Mouse (Mus musculus): ENCODE data around the gene Dhrs1.
A peak's percentile ranks its signal among the peaks of the same experiment; 100 is the strongest.

Gene Dhrs1

GRCm38 (mm10) chr14:55762001-55762821 is 16.7 kb upstream of the Dhrs1 start:
- peak; percentile 67 for DNase-seq

- no peak for DNase-seq
Observed at GRCm38 (mm10) chr14:55761163-55761562, 15.7 kb upstream of the Dhrs1 start, which contains the start of gene Ltb4r2. TSS of gene Ltb4r2 (plus strand) at chr14:55761428.

DNA sequence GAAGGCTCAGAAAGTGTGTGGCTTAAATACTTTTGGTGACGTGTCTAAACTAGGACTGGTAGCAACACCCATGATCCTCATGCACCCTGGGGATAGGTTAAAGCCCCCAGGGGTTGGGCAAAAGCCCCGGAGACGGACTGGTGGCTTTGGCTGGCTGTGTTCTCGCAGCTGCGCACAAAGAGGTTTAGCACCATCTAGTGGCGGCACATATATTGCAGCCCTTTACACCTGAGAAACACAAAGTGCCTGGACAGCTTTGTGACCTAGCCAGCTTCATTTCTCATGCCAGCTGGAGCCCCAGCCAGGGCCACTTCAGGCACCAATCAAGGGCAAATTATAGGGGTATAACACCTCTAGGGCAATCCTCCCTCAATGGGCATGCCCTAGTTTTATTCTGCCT is 14.7 kb upstream of the Dhrs1 start:
- peak; percentile 88 for DNase-seq

DNA sequence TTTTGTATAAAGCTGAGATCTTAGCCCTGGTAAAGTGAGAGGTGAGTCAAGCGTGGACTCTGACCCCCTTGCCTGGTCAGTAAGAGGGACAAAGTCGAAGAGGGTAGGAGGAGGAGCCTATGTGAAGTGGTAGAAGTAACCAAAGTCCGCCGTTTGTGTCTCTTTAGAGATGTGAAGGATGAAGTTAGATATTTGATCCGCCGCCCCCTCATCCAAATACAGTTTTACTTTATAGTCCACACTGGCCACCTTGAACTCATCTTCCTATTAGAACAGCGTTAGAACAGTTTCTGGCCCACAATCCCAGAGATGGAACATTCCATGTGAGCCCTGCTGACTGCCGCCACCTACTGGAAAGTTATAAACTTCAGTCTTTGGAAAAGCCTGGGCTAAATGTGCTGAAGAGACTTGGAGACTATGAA is 12.9 kb upstream of the Dhrs1 start, which contains the start of gene Cideb:
Gene Cideb, minus strand, starts transcription at position 96 of the 422 bp plus-strand sequence.
- peak; percentile 34 for DNase-seq

- no peak for DNase-seq
Observed at GRCm38 (mm10) chr14:55757566-55757965, 12.1 kb upstream of the Dhrs1 start.

DNA sequence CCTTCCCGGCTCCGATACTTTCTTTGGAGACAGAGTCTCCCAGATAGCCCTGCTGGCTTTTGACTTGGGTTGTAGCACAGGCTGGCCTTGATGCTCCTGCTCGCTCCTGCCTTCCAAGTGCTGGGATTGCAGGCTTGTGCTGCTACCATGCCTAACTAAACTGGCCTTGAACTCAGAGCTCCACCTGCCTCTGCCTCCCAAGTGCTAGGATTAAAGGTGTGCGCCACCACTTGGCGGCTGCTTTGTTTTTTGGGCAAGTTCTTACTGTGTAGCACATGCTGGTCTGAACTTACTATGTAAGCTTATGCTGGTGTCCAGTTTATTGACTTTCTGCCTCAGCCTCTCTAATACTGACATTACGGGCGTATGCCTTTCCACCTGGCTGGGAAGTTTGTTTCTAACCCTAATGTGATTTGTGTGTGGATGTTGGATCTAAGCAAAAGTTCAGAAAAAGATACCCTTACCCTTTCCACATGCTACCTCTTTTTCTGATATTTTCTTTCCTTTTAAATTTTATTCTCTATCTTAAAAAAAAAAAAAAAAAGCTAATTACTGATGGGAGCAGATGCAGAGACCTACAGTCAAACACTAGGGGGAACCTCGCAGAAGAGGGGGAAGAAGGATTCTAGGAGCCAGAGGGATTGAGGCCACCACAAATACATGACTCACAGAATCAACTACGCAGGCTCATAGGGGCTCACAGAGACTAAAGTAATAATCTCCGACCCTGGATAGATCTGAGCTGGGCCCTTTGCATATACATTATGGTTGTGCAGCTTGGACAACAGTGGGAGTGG is 1.8 kb upstream of the Dhrs1 start:
- no peak for DNase-seq

GRCm38 (mm10) chr14:55745861-55746237 is 359 bp upstream of the Dhrs1 start:
- no peak for DNase-seq

GRCm38 (mm10) chr14:55743711-55744110 is 1.8 kb downstream of the Dhrs1 start:
- peak; percentile 90 for DNase-seq

DNA sequence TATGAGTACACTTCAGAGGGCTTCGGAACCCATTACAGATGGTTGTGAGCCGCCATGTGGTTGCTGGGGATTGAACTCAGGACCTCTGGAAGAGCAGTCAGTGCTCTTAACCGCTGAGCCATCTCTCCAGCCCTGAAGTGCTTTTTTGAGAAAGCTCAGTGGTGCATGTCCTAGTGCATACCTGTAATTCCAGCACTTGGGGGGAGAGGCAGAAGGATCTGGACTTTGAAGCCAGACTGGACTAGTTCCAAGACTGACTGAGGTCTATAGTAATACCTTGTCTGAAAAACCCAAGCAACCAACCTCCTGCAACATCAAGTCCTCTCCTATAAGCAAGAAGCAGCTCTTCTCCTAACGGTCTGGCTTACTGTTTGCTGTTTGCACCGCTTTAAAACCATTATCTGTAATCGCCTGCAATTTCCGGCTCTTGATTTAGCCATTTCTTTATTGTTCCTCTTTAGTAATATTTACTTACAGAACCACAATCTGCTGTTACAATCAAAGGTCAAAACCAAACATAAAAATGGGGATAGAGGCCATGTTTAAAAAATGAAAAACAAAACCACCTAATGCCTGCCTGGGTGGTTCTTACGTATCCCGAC is 8.3 kb downstream of the Dhrs1 start:
- DNase-seq, result no peak

- no peak for DNase-seq
Observed at GRCm38 (mm10) chr14:55735758-55736157, 9.7 kb downstream of the Dhrs1 start.

DNA sequence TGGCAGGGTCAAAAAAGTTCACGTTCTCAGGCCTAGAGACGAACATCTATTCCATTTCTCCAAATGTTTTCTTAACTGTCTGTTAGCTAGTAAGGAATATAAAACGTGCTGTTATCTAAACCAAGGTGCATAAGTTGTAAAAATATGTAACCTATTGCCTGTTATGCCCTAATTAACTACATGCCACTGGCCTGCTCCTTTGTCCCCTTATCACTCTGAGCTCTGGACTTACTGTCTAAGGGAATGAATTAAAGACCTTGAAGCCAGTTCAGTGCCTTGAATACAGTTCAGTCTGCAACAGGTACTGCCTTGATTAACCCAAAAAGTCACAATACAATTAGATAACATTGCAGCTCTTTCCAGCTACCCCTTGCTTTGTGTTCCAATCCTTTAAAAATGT is 10.2 kb downstream of the Dhrs1 start:
- DNase-seq, result no peak

DNA sequence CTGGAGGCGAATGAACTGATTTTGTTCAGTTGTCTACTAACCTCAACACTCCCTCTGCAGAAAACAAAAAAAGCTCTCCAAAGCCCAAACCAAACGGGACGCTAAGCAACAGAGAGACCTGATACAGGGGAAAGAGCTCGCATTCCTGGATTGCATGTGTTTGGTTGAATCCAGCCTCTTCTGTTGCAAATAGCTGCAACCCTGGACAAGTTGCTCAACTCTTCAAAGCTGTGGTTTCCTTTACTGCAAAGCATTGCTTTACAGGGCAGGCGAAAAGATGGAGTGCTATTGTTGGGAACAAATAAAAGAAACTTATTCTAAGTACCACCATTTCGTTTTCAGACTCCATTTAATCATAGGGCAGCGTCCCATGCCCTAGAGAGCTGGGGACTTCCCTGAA is 10.6 kb downstream of the Dhrs1 start:
- no peak for DNase-seq

GRCm38 (mm10) chr14:55733889-55734288 is 11.6 kb downstream of the Dhrs1 start:
- no peak for DNase-seq

DNA sequence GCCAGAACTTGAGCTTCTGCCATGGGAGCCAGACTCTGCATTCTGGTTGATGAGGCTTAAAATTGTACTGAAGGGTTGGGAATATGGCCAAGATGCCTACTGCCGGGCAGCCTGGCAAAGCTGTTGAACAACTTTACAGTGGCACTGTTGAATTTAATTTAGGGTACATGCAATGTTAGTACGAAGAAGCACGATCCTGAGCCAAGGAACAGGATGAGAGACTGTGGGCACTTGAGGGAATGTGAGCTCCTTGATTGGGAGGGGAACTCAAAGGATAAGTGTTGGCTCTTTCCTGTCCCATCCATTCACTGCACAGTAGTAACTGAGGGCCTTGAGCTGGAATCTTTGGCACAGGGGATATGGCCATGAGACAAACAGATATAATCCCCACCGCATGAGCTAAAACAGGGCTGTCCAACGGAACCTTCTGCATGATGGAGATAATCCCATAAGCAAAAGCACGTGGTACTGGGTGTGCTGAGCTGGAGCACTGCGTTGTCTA is 14.9 kb downstream of the Dhrs1 start:
- no peak for DNase-seq

DNA sequence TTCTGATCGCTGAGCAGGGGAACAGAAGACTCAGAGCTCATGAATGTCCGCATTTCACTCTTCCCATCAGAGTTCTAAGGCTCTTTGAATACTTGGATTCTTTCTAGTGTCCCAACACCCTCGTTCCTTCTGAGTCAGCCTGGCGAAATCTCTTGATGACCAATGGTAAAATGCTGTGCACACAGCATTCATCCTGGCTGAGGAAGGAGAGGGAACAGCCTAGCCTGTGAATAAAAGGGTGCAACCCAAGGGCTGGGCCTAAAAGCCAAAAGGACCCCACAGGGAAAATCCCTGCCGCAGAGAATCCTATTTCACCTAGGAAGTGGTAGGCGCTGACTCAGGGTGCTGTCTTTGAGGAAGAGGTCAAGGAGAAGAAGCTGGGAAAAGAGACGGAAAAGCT is 15.4 kb downstream of the Dhrs1 start:
- DNase-seq, result no peak

DNA sequence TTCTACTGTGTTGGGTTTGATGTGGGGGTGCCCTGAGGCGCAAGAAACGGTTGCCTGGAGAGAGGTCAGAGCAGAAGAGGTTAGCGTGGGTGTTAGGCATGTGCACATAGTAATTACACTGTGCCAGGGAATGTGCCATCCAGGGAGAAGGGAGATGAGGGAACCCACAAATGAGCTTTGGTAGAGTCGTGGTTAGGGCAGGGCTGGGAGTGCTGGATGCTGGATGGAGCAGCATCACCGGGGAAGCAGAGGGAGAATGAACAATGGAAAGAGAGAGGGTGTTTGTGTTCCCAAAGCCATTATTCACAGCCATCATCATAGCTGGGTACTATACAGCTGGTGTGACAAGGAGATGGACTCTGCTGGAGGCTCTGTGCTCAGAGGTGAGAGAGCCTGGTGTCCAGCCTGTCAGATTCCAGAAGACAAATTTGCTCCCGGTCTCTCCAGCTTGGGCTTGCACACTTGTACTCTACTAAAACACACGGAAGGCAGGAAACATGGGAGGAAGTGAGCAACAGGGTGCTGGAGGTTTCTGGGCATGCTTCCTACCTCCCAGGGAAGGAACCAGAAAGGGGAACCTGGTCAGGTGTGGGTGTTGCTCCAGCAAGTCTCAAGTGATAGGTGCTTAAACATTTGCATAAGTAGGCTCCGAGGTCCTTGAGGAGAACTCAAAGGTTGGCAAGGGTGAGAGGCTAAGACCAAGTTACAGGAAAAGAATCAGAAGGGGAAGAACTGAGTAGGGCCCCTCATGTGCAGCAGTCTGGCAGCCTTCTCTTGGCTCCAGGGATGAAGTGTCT is 17.4 kb downstream of the Dhrs1 start:
- DNase-seq, result no peak

- no peak for DNase-seq
Observed at GRCm38 (mm10) chr14:55726261-55726660, 19.2 kb downstream of the Dhrs1 start.

GRCm38 (mm10) chr14:55724411-55724871 is 21.0 kb downstream of the Dhrs1 start:
- no peak for DNase-seq

DNA sequence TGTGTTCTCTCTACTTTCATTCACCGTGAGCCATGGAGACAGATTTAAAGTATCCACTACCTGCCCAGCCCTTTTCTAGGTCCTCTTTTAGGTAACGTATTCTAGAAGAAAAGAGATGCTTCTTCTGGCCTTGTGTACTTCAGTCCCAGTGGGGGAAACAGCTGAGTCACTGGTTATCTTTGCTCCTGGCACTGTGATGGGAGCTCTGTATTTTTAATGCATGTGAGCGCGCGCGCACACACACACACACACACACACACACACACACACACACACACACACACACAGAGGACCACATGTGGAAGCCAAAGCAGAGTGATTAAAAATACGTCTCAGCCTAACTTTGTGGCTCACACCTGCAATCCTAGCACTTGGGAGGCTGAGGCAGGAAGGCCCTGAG is 22.1 kb downstream of the Dhrs1 start:
- DNase-seq, result no peak

- DNase-seq, result no peak
Observed at GRCm38 (mm10) chr14:55722438-55722945, 23.0 kb downstream of the Dhrs1 start.

DNA sequence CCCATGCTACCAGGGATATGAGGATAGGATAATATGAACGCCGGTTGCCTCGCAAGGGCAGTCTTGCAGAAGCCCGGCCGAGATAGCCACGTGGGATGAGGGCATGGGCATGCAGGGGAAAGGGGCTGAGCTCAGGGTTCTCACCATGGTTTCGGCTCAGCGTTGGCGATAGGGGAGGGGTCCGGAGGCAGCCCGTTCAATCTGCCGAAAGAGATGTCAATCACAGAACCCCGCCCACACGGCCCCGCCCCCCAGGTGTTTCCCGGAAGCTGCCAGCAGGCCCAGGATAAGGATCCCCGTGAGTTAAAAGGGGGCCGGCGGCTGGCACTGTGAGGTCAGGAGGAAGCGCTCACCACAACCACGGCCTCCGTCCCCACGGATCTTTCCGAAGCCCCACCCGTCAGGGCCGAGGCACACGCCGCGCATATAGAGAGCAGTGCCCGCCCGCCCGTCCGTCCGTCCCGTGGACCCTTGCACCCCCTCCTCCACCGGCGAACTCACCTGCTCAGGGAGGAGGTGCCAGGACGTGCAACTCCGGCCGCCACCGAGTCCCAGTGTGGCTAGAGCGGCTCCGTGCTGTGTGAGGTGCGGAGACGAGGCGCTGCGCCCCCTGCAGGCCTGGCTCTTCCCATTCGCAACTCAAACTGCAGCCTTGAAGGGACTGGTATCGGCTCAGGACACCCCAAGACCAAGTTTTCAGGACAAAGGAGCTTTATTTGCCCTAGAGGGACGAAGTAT is 23.6 kb downstream of the Dhrs1 start, which contains the start of gene Rabggta:
Gene Rabggta, minus strand, starts transcription at position 564 of the 738 bp plus-strand sequence.
- DNase-seq, result peak; percentile 96

All from right cerebral cortex, postnatal 4 days (tissue).